Comparison of ENCODE assay signal across 7 mouse cellular contexts in the genomic region with DNA sequence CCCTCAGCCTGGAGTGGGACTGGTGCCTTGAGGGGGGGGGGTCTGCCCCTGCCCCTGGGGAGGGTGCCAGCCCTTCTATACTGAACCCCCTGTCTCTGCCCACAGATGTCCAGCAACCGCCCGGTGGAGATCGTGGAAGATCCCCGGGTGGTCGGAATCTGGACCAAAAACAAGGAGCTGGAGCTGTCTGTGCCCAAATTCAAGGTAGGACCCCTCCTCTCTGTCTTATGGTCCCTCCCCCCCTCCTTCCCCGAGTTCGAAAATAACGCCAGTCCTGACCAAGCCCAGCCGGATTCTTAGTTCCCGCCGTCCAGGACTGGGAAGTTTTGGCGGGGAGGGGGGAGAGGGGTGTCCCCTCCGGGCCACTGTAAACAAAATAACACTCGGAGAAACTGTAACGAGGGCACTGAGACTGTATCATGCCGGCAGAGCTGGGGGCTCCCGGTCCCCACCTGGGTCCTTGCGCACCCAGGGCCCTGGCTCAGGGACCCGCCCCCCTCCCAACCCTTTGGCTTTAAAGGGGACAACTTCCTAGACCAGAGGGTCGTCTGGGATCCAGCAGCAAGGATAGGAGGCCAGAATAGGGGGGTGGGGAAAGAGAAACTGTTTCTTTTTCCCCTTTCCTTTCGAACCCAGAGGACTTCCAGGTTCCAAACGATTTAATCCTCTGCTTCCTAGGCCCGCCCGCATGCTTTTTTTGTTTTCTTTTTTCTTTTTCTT. TPM values are rescaled to one million over a fixed set of nuclear protein-coding genes. Genes with fewer than 3 reads are reported as not detected.
A peak's percentile ranks its signal among the peaks of the same experiment; 100 is the strongest.
DNase-seq lines count a peak whose midpoint lies in the region; ATAC-seq lines count a peak whose summit lies in the region.

No protein-coding gene starts in this region.

- no peaks in the 10 kb centered on the region for H3K9me3 ChIP-seq in hindbrain, embryonic 10.5 days
- no peaks in the 10 kb centered on the region for H3K9me3 ChIP-seq in liver, embryonic 16.5 days (replicated peaks; ENCODE audit: control insufficient read depth, low read length)
- no peaks in the 10 kb centered on the region for H3K9me3 ChIP-seq in stomach, embryonic 16.5 days (replicated peaks; ENCODE audit: control insufficient read depth, low read length)

- H3K36me3 ChIP-seq in hindbrain, embryonic 10.5 days: peaks cover 44% of the 10 kb centered on the region
- peaks cover 22% of the 10 kb centered on the region for H3K36me3 ChIP-seq in liver, embryonic 16.5 days (ENCODE audit: control insufficient read depth, insufficient read depth)
- peaks cover 18% of the 10 kb centered on the region; the same call in 1 of the 2 replicates for H3K36me3 ChIP-seq in stomach, embryonic 16.5 days (ENCODE audit: control insufficient read depth, insufficient read depth, low read length)

- peak overlapping the region; percentile 92 for H3K4me3 ChIP-seq in hindbrain, embryonic 10.5 days
- H3K4me3 ChIP-seq in liver, embryonic 16.5 days (ENCODE audit: low read depth, low read length): peak overlapping the region; percentile 91
- peak overlapping the region; percentile 90 for H3K4me3 ChIP-seq in stomach, embryonic 16.5 days (replicated peaks; ENCODE audit: low read length)

- peaks cover 58% of the 10 kb centered on the region for H3K4me1 ChIP-seq in hindbrain, embryonic 10.5 days (replicated peaks)
- H3K4me1 ChIP-seq in liver, embryonic 16.5 days (ENCODE audit: control insufficient read depth, low read depth, low read length): peaks cover 44% of the 10 kb centered on the region
- peaks cover 26% of the 10 kb centered on the region for H3K4me1 ChIP-seq in stomach, embryonic 16.5 days (ENCODE audit: control insufficient read depth, insufficient read depth, low read length)

- no peaks in the 10 kb centered on the region for H3K27me3 ChIP-seq in hindbrain, embryonic 10.5 days (ENCODE audit: insufficient read depth, poor library complexity, severe bottlenecking)
- H3K27me3 ChIP-seq in liver, embryonic 16.5 days (ENCODE audit: control insufficient read depth, insufficient read depth, low read depth, low read length): no peaks in the 10 kb centered on the region
- H3K27me3 ChIP-seq in stomach, embryonic 16.5 days (ENCODE audit: control insufficient read depth, insufficient read depth, low read length): no peaks in the 10 kb centered on the region

- ATAC-seq in liver, embryonic 16.5 days (ENCODE audit: low read depth): no peak
- no peak for ATAC-seq in stomach, embryonic 16.5 days (ENCODE audit: insufficient read depth, low FRiP score)

- peak; percentile 45 for DNase-seq in thymus, postnatal 25 days
- no peak for DNase-seq in thymus, adult 18-20 months
- peak; percentile 69 for DNase-seq in embryo, embryonic 11 days
- DNase-seq in hindbrain, embryonic 10.5 days (ENCODE audit: low spot score): peak; percentile 48
- no peak for DNase-seq in c-Kit-positive CD71-positive TER-119-positive erythroid progenitor cells, embryonic 14.5 days (ENCODE audit: low spot score)

- peak overlapping the region; percentile 100 for H3K27ac ChIP-seq in hindbrain, embryonic 10.5 days
- peak overlapping the region; percentile 98 for H3K27ac ChIP-seq in liver, embryonic 16.5 days (ENCODE audit: low read length)
- H3K27ac ChIP-seq in stomach, embryonic 16.5 days (ENCODE audit: low read length): peak overlapping the region; percentile 98

- WGBS in hindbrain, embryonic 10.5 days: 1% methylated on average over 24 of the region's 24 CpGs
- 3% methylated on average over 24 of the region's 24 CpGs for WGBS in liver, embryonic 16.5 days (ENCODE audit: insufficient replicate concordance)
- under 1% methylated on average over 24 of the region's 24 CpGs for WGBS in stomach, embryonic 16.5 days

- peak overlapping the region; percentile 98 for H3K9ac ChIP-seq in liver, embryonic 16.5 days (ENCODE audit: low read depth, low read length)
- H3K9ac ChIP-seq in stomach, embryonic 16.5 days (ENCODE audit: low read length): peak overlapping the region; percentile 100

- H3K4me2 ChIP-seq in liver, embryonic 16.5 days (ENCODE audit: low read depth, low read length): peak overlapping the region; percentile 100
- H3K4me2 ChIP-seq in stomach, embryonic 16.5 days (ENCODE audit: low read depth, low read length): peak overlapping the region; percentile 97

RNA-seq across cellular contexts. Expression of gene Setd1b, which starts 1.4 kb away (rescaled TPM):
- 7.9 and 9.5 TPM in 2 replicates for polyA plus RNA-seq in hindbrain, embryonic 10.5 days (2016; fragmentation: Nextera tagmentation; extraction: Ambion mirVana)
- 3.5 and 4.1 TPM in 2 replicates for polyA plus RNA-seq in liver, embryonic 16.5 days (2015; fragmentation: Nextera tagmentation; extraction: Ambion mirVana)
- polyA plus RNA-seq in stomach, embryonic 16.5 days (2015; fragmentation: Nextera tagmentation; extraction: Ambion mirVana): 6.7 and 7.7 TPM in 2 replicates

RNA-seq across cellular contexts. Expression of gene Rhof, which starts 10.9 kb away (rescaled TPM):
- polyA plus RNA-seq in hindbrain, embryonic 10.5 days (2016; fragmentation: Nextera tagmentation; extraction: Ambion mirVana): 1.9 and 2.2 TPM in 2 replicates
- 1.7 and 2.3 TPM in 2 replicates for polyA plus RNA-seq in liver, embryonic 16.5 days (2015; fragmentation: Nextera tagmentation; extraction: Ambion mirVana)
- polyA plus RNA-seq in stomach, embryonic 16.5 days (2015; fragmentation: Nextera tagmentation; extraction: Ambion mirVana): 2.6 and 3.7 TPM in 2 replicates

RNA-seq across cellular contexts. Expression of gene Psmd9, which starts 25.8 kb away (rescaled TPM):
- polyA plus RNA-seq in hindbrain, embryonic 10.5 days (2016; fragmentation: Nextera tagmentation; extraction: Ambion mirVana): 77.7 and 86.3 TPM in 2 replicates
- polyA plus RNA-seq in liver, embryonic 16.5 days (2015; fragmentation: Nextera tagmentation; extraction: Ambion mirVana): 63.8 and 73.2 TPM in 2 replicates
- polyA plus RNA-seq in stomach, embryonic 16.5 days (2015; fragmentation: Nextera tagmentation; extraction: Ambion mirVana): 67.5 and 71.0 TPM in 2 replicates

RNA-seq across cellular contexts. Expression of gene Hpd, which starts 39.1 kb away (rescaled TPM):
- not detected in 2 replicates for polyA plus RNA-seq in hindbrain, embryonic 10.5 days (2016; fragmentation: Nextera tagmentation; extraction: Ambion mirVana)
- polyA plus RNA-seq in liver, embryonic 16.5 days (2015; fragmentation: Nextera tagmentation; extraction: Ambion mirVana): 110 and 129 TPM in 2 replicates
- polyA plus RNA-seq in stomach, embryonic 16.5 days (2015; fragmentation: Nextera tagmentation; extraction: Ambion mirVana): 3.3 and 4.1 TPM in 2 replicates

Comparison
In these comparisons a context has a peak if more than half of its experiments do, and no peak if none do; other contexts are left out.
1. DNase-seq: peak in thymus, postnatal 25 days (single experiment), embryo, embryonic 11 days (single experiment) and hindbrain, embryonic 10.5 days (single experiment); none in thymus, adult 18-20 months (0 of 2) and c-Kit-positive CD71-positive TER-119-positive erythroid progenitor cells, embryonic 14.5 days (single experiment).
2. Peak in every context shown above with its lines, with median percentiles within 50 percentile points of each other: H3K27ac ChIP-seq and H3K4me3 ChIP-seq.